Mouse (Mus musculus) forelimb bud, embryonic 11.5 days (tissue): ENCODE results near the gene Acp7.

Experiments used
- DNase-seq: peaks from one replicate; pipeline ENCODE4 v3.0.0-alpha.2; 2012; ENCODE audit warnings: low read depth, low spot score

Gene Acp7

DNA sequence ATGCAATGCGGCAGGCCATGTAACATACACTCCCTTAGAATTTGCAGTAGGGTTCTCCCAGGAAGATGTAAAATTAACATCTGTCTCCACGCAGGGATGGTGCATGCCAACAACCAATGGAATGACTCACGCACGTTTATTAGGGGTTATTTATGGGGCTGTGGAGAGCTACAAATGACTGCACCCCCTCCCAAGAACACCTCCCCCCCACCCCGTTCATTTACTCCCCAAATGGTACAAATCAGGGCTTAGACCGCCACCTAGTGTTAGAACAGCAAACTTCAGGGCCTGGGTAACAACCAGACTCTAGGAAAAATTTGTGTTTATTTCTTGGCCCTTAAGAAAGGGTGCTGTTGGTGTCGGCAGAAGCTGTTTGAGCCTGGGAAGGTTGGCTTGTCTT, 29.5 kb downstream of the Acp7 start:
- peak; percentile 69 for DNase-seq

DNA sequence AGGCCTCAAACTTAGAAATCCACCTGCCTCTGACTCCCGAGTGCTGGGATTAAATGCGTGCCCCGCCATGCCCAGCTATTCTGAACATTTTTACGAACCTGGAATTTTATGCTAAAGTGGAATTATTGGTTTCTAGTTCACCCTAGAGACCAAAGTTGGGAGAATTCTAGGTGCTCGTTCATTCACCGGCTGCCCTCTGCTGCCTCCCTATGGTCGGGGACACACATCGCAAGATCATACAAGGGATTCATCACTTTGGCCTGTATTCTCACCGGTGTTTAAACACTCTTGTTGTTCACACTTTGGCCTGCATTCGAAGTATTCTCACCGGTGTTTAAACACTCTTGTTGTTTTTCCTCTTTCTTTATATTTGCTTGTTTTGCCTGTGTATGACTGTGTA, 30.1 kb downstream of the Acp7 start:
- DNase-seq: peak; percentile 58

GRCm38 (mm10) chr7:28598951-28599350, 32.2 kb downstream of the Acp7 start:
- DNase-seq: no peak

- peak; percentile 97 for DNase-seq
Observed at GRCm38 (mm10) chr7:28597642-28598446, 33.3 kb downstream of the Acp7 start, which contains the start of the genes Samd4b and Pak4. Samd4b (minus strand) TSS chr7:28598144. Pak4 (minus strand) TSS chr7:28598185.

DNA sequence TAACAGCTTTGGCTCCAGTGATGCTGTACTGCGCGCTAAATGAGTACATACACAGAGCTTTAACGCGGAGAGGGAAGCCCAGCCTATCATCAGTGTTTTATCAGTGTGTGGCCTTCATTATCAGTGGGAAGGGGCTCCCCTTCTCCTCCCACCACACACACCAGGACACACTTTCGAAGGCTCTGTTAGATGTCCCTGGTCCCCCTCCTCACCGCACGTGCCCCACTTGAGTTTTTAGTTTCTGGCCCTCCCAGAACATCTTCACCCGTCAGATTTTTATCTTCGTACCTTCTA, 33.9 kb downstream of the Acp7 start:
- no peak for DNase-seq

DNA sequence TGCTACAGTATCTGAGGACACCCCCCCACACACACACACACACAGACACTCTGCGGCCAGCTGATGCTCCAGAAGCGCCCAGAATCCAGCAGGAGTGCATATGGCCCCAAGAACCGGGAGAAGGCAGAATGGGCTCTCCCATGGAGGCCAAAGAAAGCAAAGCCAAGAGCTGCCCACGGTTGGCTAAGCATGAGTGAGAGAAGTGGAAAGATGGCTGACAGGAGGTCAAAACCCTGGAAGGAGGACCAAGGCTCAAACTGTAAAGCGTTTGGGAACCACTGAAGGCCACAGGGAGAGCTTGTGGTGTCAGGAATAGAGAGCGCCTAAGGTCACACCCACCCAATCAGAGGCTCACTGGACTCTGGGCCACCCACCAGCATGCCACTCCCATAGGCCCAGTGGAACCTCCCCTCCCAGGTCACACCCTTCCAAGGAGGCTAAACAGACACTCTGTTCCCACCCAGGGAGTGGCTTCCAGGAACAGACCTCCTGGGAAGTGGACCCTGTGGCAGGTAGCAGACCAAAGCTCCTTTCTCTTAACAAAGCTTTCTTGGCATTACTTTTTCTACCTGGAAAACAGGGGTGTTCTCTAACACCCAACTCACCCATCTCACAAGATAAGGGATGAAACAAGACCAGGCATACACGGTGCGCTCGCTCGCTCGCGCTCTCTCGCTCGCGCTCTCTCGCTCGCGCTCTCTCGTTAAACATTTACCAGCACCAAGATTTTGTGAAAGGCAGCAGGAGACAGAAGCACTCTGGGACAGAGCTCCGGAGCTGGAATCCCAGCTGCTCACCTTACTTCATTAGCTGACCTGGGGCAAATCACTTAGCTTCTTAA, 34.5 kb downstream of the Acp7 start:
- DNase-seq: no peak

- DNase-seq: no peak
Observed at GRCm38 (mm10) chr7:28595751-28596435, 35.2 kb downstream of the Acp7 start.

GRCm38 (mm10) chr7:28593206-28594111, 37.7 kb downstream of the Acp7 start:
- peak; percentile 35 for DNase-seq

DNA sequence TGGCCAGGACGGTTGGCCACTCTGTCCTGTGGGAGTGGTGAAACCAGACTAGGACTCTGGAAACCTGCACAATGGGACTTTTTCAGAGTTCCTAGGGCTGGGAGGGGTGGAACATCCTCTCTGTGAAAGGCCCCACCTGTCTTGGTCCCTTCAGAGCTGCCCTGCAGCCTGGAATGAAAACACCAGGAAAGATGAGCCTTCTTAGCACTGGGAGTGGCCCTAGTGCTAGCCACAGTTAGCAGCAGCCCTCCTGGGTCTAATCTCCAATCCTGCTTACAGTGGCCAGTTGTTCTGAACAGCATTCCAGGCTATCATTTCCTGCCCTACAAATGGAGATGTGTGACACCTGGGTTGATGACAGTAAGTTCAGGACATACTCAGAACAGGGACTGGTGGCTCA, 39.3 kb downstream of the Acp7 start:
- DNase-seq: no peak

- DNase-seq: no peak
Observed at GRCm38 (mm10) chr7:28587644-28588043, 43.5 kb downstream of the Acp7 start.

DNA sequence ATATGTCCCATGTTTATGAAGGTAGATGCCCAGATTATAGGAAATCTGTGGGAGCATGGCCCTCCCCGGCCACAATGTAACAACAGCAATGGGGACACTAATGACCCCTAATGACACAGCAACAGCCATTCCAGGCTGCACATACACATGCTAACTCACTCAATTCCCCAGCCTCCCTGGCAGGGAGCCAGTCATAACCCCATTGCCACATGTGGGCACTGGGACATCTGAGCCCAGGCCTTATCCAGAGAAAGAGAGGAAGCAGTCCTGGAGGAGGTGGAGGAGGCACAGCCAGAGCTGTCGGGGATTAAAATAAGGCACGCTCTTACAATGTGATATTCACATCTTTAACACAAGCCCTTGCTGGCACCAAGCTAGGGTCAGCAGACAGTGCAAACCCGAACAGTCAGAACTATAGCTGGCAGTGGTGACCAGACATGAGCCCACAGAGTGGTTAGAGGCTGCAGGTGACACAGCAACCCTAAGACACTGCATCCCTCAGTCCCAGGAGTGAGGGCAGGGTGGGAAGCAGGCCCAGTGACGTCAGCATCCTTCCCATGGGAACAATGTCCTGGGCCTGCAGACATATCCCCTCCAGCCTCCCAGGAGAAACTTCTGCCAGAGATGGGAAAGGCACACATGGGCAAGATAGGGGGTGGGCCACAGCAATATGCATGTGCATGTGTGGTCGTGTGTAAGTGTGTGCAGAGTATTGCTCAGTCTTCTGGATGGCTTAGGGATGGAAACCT, 44.3 kb downstream of the Acp7 start:
- no peak for DNase-seq

GRCm38 (mm10) chr7:28585001-28585400, 46.1 kb downstream of the Acp7 start:
- no peak for DNase-seq

- no peak for DNase-seq
Observed at GRCm38 (mm10) chr7:28584468-28584867, 46.7 kb downstream of the Acp7 start.

- DNase-seq: no peak
Observed at GRCm38 (mm10) chr7:28583570-28584344, 47.4 kb downstream of the Acp7 start.

GRCm38 (mm10) chr7:28582841-28583240, 48.3 kb downstream of the Acp7 start:
- no peak for DNase-seq

GRCm38 (mm10) chr7:28581721-28582120, 49.4 kb downstream of the Acp7 start:
- no peak for DNase-seq

DNA sequence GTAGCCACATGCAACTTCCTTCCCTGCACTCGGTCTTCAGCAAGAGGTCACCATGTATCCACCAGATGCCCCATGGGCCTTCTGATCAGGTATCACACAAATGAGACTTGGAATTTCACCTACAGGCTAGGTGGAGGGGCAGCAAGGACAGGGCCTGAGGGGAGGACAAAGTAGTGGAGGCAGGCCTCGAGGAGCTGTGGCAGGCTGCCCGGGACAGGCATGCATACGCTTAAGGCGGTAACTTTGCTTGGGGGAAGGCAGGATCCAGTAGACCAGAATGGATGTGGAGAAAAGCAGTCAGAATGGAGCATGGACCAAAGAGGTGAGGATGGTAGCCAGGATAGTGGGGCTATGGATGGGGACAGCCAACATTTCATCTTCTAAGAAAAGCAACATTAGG, 51.3 kb downstream of the Acp7 start:
- DNase-seq: no peak

DNA sequence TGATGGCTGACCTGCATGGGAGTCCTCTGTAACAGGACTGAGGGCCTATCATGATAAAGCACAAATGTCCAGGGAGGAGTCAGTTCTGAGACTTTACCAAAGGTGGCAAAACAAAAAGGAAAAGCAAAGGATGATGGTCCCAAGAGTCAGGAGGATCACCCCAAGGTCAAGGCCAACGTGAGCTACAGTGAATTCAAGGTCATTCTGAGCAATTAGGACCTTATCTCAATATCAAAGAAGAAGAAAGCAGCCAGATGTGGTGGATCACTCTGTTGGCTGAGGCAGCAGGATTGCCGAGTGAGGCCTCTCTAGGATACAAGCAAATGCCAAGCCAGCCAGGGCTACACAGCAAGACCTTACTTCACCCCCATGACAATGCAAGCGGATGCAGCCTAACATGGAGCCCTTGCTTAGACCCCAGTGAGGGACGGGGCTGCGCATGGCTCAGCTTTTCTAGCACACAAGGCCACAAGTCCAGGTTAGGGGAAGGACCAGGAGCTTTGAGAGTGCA, 52.5 kb downstream of the Acp7 start:
- no peak for DNase-seq

DNA sequence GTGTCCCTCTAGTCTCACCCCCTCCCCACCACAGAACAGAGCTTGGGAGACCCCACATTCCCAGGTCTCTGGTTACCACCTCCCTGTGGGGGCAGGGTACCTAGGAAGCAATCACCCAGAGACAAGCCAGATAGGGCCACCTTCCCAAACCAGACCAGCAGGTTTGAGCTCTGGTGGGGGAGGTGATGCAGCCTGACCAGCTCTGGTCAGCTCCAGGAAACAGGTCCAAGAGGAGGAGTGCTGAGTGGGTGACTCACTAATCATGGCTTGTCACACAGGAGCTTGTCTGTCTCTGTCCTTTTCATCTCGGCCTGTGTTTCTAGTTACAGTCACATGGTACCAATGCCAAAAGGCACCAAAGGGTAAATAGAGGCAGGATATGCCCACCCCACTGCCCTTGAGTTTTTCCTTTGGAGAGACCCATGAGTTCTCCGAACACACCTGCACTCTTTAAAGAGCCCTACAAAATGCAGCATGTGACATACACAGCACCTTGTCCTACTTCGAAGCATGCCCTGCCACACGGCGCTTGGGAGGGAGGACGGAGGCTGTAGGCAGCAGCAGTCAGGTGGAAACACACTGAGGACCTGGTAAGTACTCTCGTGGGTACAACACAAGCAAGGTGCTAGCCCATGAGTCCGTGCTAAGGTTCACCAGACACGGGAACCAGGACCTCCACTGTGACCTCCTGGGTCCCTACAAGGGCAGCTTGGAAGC, 53.1 kb downstream of the Acp7 start:
- DNase-seq: no peak
